Mouse (Mus musculus): ENCODE data around the gene Clybl.

The Clybl gene

DNA sequence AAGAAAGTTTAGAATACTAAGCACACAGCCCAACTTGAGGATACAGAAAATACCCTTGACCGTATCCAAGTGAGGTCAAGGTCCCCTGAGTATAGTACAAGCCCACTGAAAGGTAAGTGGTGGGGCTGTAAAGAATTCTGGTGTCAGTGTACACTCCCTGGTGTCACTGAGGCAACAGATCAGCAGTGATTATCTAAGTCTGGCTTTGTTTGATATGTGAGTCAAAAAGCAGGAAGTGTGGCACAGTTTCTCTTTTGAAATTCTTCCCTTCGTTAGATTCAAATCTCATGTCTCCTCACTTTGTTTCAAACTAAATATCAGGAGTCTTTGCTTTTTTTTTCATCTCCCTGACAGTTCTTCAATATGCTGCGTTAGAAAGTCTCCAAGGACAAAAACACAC, 251.1 kb downstream of the Clybl start:
- no peak for DNase-seq

GRCm38 (mm10) chr14:122434039-122434438, 252.5 kb downstream of the Clybl start:
- DNase-seq, result no peak

DNA sequence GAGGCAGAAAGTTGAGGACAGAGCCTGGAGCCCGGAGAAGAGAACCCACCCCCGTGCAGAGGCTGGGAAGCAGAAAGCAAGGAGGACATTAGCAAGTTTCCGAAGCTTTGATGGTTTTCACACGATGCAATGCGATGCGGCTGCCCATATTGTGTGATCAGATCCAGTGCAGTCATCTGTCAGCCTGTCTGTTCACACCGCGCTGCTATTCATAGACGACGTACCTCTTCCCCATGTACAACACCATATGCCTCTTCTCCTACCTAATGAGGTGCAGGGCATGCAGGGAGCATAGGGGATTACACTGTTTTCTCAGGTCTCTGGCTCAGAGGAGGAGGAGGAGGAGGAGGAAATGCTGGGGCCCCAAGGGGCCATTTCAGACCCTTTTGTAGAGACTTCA, 255.3 kb downstream of the Clybl start:
- DNase-seq, result no peak

DNA sequence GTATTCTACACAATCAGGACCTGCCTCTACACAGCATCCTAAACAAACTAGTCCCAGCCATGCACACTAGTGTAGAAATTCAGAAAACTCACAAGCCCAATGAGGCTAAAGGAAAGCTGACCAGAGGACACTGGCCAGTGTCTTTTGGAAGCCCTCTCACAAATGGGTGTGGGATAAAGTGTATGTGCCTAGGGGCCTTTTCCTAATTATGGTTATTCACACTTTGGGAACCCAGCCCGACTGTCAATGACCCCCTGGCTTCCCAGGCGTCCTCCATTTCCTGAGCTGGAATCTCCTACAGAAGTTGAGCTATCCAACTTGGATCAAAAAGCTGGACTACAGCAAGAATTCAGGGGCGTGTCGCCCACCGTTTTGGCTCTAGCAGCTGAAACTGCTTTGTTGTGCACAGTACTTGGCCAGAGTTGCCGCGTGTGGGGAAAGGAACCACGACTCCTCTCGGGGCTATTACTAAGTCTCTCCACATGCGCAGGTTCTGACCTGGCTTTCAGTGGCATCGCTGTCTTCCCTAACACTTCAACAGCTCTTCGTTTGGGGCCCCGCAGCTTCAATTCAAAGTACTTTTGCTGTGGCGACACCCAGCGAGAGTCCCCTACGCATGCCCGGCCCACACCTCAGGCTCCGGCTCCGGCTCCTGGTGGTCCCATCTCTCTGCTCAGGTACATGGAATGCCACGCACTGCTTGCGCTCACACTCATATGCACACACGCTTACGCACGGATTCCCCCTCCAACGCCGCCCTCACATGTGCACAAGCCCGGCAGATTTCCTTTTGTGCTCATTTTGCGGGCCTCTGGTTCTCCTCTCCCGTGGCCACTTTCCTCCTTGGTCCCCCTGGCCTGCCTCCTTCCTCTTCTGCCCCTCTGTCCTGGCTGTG, 268.3 kb downstream of the Clybl start:
- DNase-seq, result peak; percentile 65 to 80

DNA sequence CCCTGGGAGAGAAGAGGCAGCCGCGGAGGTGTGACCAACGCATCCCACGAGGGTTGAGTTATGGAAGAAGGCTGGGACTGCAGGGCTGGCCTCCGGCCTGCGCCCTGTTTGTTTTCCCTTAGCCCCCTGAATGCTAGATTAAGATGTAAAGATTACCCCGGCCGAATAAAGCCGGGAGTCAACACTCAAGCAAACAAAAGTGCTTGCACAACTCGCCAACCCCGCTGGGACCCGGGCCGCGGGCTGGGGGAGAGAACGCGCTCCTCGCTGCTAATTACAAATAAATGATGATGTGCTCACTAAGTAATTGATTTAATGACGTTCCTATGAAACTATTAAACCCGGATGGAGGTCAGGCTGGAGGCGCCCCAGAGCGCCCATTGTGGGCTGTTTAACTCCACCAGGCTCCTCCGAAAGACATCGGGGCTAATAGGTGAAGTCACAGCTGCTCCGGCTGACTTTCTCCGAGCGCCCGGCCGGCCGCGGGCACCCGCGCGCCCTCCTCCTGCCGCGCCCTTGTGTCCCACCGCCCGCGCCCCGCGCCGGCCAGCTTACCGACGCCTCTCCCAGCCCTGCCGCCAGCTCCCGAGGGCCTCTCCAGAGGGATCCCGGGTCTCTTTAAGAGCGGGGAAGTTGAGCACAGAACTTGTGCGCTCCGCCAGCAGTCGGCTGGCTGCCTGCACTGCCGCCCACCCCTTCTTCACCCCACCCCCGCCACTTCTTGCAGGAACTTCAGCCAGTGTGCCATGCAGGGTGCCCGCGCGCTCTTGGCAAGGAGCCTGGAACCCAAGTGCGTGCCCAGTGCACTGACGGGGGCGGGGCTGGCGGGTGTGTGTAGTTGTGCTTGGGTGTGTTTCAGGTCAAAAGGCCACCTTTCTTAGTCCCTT, 269.2 kb downstream of the Clybl start, which contains the start of gene Gm5089:
TSS of gene Gm5089 (minus strand) at position 620 of the 887 bp plus-strand sequence.
- peak; percentile 87 to 95 for DNase-seq

DNA sequence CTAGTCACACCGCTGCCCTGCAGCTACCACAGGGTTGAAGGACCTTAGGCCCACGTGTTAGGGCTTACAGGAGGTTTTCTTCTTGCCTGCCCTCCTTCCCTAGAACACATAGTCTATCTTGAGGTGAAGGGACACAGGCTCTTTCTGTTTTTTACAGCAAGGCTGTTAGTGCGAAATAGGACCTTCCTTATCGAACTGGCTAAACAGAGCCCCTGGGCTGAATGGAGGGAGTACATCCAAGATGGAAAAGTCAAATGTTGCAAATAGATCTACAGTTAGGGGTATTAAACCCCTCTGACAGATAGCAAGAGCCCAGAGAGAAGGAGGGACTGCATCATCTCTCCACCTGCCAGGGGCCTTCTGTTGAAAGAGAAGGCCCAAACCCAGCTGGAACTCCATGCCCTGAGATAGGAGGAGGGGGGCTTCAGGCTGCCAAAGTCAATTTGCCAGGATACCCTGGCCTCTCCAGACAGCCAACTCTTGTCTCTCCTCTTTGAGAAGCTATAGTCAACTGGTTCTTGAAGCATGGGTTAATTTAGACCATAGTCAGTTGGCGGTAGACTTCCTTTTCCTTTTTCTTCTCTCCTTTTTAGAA, 270.1 kb downstream of the Clybl start:
- DNase-seq, result peak; percentile 71 to 87
